Mouse (Mus musculus): Measurements from ENCODE around the gene Sept12. TPM values are rescaled to one million over a fixed set of nuclear protein-coding genes. Genes with fewer than 3 reads are reported as not detected.

The Sept12 gene
- not detected for polyA plus RNA-seq (2014; fragmentation: Illumina TruSeq; extraction: RNeasy Lipid Tissue Mini Kit (QIAGEN cat#74804); ENCODE audit: low read depth, low replicate concordance)

GRCm38 (mm10) chr16:4997553-4997952 is at the start of gene Sept12:
Gene Sept12, minus strand, starts transcription at chr16:4997852.

DNA sequence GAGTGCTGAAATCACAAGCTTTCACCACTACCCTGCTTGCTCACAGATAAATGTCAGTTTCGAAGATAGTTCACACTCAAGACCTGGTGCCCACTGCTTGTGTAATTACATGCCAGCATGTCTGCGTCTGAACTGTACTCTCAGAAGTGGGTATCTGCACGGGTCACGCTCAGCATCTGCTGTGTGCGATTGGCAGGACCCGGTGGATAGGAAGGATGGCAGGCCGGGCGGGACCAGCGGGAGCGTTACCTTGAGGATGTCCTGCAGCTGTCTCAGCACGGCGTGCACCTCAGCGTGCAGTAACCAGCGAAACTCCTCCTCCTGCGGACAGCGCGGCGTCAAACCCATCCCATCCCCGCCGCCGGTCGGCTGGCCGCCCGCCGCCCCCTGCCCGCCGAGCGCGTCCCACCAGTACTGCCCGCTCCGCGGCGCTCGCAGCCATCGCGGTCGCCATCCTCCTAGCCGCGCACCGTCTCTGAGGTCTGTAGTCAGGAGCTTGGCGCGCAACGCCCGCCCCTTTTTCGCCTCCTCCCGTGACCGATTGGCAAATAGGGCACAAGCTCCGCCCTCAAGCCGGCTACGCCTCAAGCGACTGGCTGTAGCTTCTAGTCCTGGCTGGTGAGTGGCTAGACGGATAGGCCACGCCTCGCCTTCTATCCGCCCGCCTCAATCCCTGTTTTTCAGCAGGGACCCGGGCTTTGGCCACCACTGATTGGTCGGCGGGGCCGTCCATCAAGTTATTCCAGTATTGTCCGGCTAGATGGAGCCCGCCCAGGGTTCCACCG is 15.6 kb upstream of the Sept12 start, which contains the start of gene Rogdi:
Gene Rogdi (minus strand): TSS at position 500 of the 785 bp plus-strand sequence.

GRCm38 (mm10) chr16:5007067-5007466 is 9.4 kb upstream of the Sept12 start, which contains the start of gene Smim22:
Gene Smim22, plus strand, starts transcription at chr16:5007288.

DNA sequence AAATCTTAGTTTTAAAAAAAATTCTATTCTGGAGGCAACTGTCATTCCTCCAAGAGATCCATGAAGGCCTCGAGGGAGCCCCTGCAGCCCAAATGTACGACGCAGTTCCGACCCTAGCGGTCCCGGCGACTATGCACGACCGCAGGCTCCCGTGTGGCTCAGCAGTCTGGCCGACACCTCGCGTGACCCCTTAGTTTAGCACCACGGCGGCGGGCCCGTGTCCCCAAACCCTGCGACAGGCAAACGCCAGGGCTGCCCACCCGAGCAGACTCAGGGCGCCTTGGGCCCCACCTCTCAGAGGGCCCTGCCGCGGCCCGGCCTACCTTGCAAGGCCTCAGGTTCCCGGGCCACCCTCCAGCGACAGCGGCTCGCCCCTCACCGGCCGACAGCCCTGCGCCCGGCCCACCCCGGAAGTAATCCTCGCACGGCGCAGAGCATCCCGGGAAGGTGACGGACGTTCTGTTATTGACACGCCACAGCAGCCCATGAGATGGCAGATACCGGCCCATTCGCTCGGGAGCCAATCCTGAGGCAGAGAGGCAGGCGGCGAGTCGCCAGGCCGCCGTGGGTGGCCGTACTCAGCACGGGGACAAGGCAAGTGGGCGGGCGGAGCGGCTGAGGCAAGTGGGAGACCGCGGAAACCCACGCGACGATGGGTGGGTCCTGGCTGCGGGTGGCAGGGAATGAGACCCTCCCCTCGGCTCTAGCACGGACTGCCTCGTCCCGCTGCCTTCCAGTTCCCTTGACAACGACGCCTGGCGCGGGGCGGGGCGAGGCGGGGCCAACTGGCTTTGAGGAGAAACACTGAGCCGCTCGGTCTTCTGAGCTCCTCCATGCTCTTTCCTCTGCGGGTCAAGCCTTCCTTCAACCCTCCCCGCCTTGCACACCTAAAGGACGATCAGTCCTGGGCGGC is 33.6 kb downstream of the Sept12 start, which contains the start of gene Anks3:
Gene Anks3 (minus strand): TSS at position 409 of the 913 bp plus-strand sequence.

DNA sequence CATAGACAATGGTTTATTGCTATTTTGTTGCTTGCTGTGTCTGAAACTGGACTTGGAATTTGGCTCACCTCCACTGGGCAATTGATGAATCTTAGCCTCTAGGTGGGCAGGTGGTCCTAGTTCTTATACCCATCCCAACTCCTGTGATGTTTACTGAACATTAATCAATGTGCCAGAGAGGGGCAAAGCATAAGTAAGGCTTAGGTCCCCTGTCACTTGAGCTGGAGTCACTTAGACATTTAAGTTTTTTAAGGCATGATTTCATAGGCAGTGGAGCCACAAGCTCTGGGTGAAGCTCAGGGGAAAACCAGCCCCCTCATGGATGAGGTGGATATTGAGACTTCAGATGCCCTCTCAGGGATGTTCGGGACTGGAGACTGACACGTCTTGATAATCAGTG is 59.2 kb downstream of the Sept12 start, which contains the start of gene Nudt16l1:
Gene Nudt16l1 (plus strand): TSS at position 301 of the 400 bp plus-strand sequence.

Other genes with a start within 250 kb of the Sept12 start
- 36.3 TPM for gene Cdip1, start 207.6 kb downstream of the Sept12 start, polyA plus RNA-seq (2014; fragmentation: Illumina TruSeq; extraction: RNeasy Lipid Tissue Mini Kit (QIAGEN cat#74804); ENCODE audit: low read depth, low replicate concordance)
- gene 4930562C15Rik, start 162.4 kb downstream of the Sept12 start, polyA plus RNA-seq (2014; fragmentation: Illumina TruSeq; extraction: RNeasy Lipid Tissue Mini Kit (QIAGEN cat#74804); ENCODE audit: low read depth, low replicate concordance): not detected
- gene Ubald1, start 117.5 kb downstream of the Sept12 start, polyA plus RNA-seq (2014; fragmentation: Illumina TruSeq; extraction: RNeasy Lipid Tissue Mini Kit (QIAGEN cat#74804); ENCODE audit: low read depth, low replicate concordance): 0.77 TPM
- 11.9 TPM for gene Mgrn1, start 111.6 kb downstream of the Sept12 start, polyA plus RNA-seq (2014; fragmentation: Illumina TruSeq; extraction: RNeasy Lipid Tissue Mini Kit (QIAGEN cat#74804); ENCODE audit: low read depth, low replicate concordance)
- 7.2 TPM for gene Nudt16l1, start 59.1 kb downstream of the Sept12 start, polyA plus RNA-seq (2014; fragmentation: Illumina TruSeq; extraction: RNeasy Lipid Tissue Mini Kit (QIAGEN cat#74804); ENCODE audit: low read depth, low replicate concordance)
- 4.9 TPM for gene Anks3, start 33.6 kb downstream of the Sept12 start, polyA plus RNA-seq (2014; fragmentation: Illumina TruSeq; extraction: RNeasy Lipid Tissue Mini Kit (QIAGEN cat#74804); ENCODE audit: low read depth, low replicate concordance)
- not detected for gene Smim22, start 9.4 kb upstream of the Sept12 start, polyA plus RNA-seq (2014; fragmentation: Illumina TruSeq; extraction: RNeasy Lipid Tissue Mini Kit (QIAGEN cat#74804); ENCODE audit: low read depth, low replicate concordance)
- 1.3 TPM for gene Rogdi, start 15.7 kb upstream of the Sept12 start, polyA plus RNA-seq (2014; fragmentation: Illumina TruSeq; extraction: RNeasy Lipid Tissue Mini Kit (QIAGEN cat#74804); ENCODE audit: low read depth, low replicate concordance)
- 82.7 TPM for gene Glyr1, start 52.0 kb upstream of the Sept12 start, polyA plus RNA-seq (2014; fragmentation: Illumina TruSeq; extraction: RNeasy Lipid Tissue Mini Kit (QIAGEN cat#74804); ENCODE audit: low read depth, low replicate concordance)
- 19.7 TPM for gene Ubn1, start 52.2 kb upstream of the Sept12 start, polyA plus RNA-seq (2014; fragmentation: Illumina TruSeq; extraction: RNeasy Lipid Tissue Mini Kit (QIAGEN cat#74804); ENCODE audit: low read depth, low replicate concordance)
- gene Ppl, start 134.6 kb upstream of the Sept12 start, polyA plus RNA-seq (2014; fragmentation: Illumina TruSeq; extraction: RNeasy Lipid Tissue Mini Kit (QIAGEN cat#74804); ENCODE audit: low read depth, low replicate concordance): 1.7 TPM
- gene Sec14l5, start 149.3 kb upstream of the Sept12 start, polyA plus RNA-seq (2014; fragmentation: Illumina TruSeq; extraction: RNeasy Lipid Tissue Mini Kit (QIAGEN cat#74804); ENCODE audit: low read depth, low replicate concordance): not detected
- 0.53 TPM for gene Nagpa, start 206.2 kb upstream of the Sept12 start, polyA plus RNA-seq (2014; fragmentation: Illumina TruSeq; extraction: RNeasy Lipid Tissue Mini Kit (QIAGEN cat#74804); ENCODE audit: low read depth, low replicate concordance)
- gene AU021092, start 224.4 kb upstream of the Sept12 start, polyA plus RNA-seq (2014; fragmentation: Illumina TruSeq; extraction: RNeasy Lipid Tissue Mini Kit (QIAGEN cat#74804); ENCODE audit: low read depth, low replicate concordance): 0.57 TPM
- 0.77 TPM for gene Alg1, start 235.8 kb upstream of the Sept12 start, polyA plus RNA-seq (2014; fragmentation: Illumina TruSeq; extraction: RNeasy Lipid Tissue Mini Kit (QIAGEN cat#74804); ENCODE audit: low read depth, low replicate concordance)